Mouse (Mus musculus) embryo, embryonic 9.5 days (tissue): ENCODE measurements around the gene Mmp12.
"Not testable (repeated sequence)": the region's sequence is repeated elsewhere in the genome, so short reads cannot be mapped to it uniquely, and the experiment has no call there.

Source experiments
- DNase-seq: peaks from one replicate; pipeline ENCODE4 v3.0.0-alpha.2; 2017; ENCODE audit errors: extremely low spot score

Gene Mmp12

GRCm38 (mm10) chr9:7344107-7344506, at the start of gene Mmp12:
Gene Mmp12 (plus strand): TSS chr9:7344381.
- no peak for DNase-seq

GRCm38 (mm10) chr9:7331847-7332246, 12.3 kb upstream of the Mmp12 start:
- DNase-seq = no peak

- no peak for DNase-seq
Measured at GRCm38 (mm10) chr9:7335766-7336680, 8.2 kb upstream of the Mmp12 start.

GRCm38 (mm10) chr9:7336740-7337483, 7.3 kb upstream of the Mmp12 start:
- DNase-seq = no peak

GRCm38 (mm10) chr9:7345513-7345912, 1.3 kb downstream of the Mmp12 start:
- no peak for DNase-seq

- DNase-seq = no peak
Measured at GRCm38 (mm10) chr9:7354535-7354934, 10.4 kb downstream of the Mmp12 start.

GRCm38 (mm10) chr9:7387947-7388346, 43.8 kb downstream of the Mmp12 start, which contains the start of gene Mmp1b:
Gene Mmp1b (minus strand): TSS chr9:7388047.
- DNase-seq = no peak

GRCm38 (mm10) chr9:7396556-7396955, 52.4 kb downstream of the Mmp12 start:
- DNase-seq = not testable (repeated sequence)
